Mouse (Mus musculus) cortical plate, adult 2 months (tissue): ENCODE results near the gene Cetn3.

ENCODE experiments used
- CTCF ChIP-seq: fragments of 200-500 bp; IDR thresholded peaks from 2 replicates; pipeline ENCODE4 v1.5.1; 2011; ENCODE audit warnings: mild to moderate bottlenecking, control low read depth, low read length; ENCODE audit not compliant: insufficient read depth; ENCODE audit errors: extremely low read depth
- POLR2A ChIP-seq: fragments of 200-500 bp; IDR thresholded peaks from 2 replicates; pipeline ENCODE4 v1.6.1; 2011; ENCODE audit warnings: mild to moderate bottlenecking, low read length, control low read depth; ENCODE audit not compliant: insufficient read depth; ENCODE audit errors: extremely low read depth

DNA sequence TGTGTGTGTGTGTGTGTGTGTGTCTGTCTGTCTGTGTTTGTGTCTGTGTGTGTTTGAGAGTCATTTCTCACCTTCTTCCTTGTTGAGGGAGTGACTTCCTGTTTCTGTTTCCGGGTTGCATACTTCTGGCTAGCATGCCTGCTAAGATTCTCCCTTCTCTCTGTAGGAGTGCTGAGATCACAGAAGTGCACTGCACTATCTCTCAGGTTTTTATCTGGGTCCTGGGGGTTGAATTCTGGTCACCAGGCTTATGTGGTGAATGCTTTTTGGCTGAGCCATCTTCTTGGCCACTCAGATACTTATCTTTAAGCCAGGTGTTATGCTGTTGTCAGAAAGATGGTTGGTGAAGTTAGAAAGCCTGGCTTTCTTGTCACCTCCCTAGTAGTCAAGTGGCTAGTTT lies 11.0 kb downstream of the Cetn3 start:
- no peak for TF ChIP-seq CTCF
- no peak for TF ChIP-seq POLR2A
